Mouse (Mus musculus) left cerebral cortex, postnatal 25 days (tissue): ENCODE data around the gene Zfp800. TPM values are rescaled to one million over a fixed set of nuclear protein-coding genes. Genes with fewer than 3 reads are reported as not detected.

ENCODE experiments used
- DNase-seq, 2 experiments: peaks; one replicate each; pipeline ENCODE4 v3.0.0; 2022; ENCODE audit warnings: low spot score in 2 of 2, mixed read lengths in 1 of 2
- intact Hi-C: fragments of 180-260 bp; cut with DNase I; formaldehyde crosslinking; loops from one replicate; pipeline ENCODE4 v1.15.1; 2025
- total RNA-seq, 2 experiments: library from RNA; stranded (reverse); gene quantifications; 2 replicates each; pipeline ENCODE4 v1.2.3; 2021

Zfp800 gene
- total RNA-seq, 2 experiments from 2014 or later, result 21.0 to 22.6 TPM

GRCm38 (mm10) chr6:28399791-28400190 lies 2.0 kb upstream of the Zfp800 start:
- no peak for DNase-seq
- intact Hi-C loops, result no loop called here

GRCm38 (mm10) chr6:28398726-28399125 lies 921 bp upstream of the Zfp800 start:
- intact Hi-C loops, result no loop called here
- DNase-seq, result no peak

GRCm38 (mm10) chr6:28396853-28397457 lies 850 bp downstream of the Zfp800 start:
- intact Hi-C loops, result no loop called here
- peak; percentile 27 to 33 for DNase-seq

- intact Hi-C loops, result no loop called here
- no peak for DNase-seq
Observed at GRCm38 (mm10) chr6:28396051-28396852, 1.6 kb downstream of the Zfp800 start.

- intact Hi-C loops, result no loop called here
Observed at GRCm38 (mm10) chr6:28389038-28389437, 8.8 kb downstream of the Zfp800 start.

GRCm38 (mm10) chr6:28385169-28385568 lies 12.6 kb downstream of the Zfp800 start:
- DNase-seq, result no peak
- intact Hi-C loops, result no loop called here

More at GRCm38 (mm10) chr6:28389038-28389437, 8.8 kb downstream of the Zfp800 start:
- DNase-seq, result no peak

GRCm38 (mm10) chr6:28381983-28382382 lies 15.8 kb downstream of the Zfp800 start:
- intact Hi-C loops, result no loop called here

GRCm38 (mm10) chr6:28369966-28370683 lies 27.7 kb downstream of the Zfp800 start:
- intact Hi-C loops, result no loop called here
- no peak for DNase-seq

More at GRCm38 (mm10) chr6:28381983-28382382, 15.8 kb downstream of the Zfp800 start:
- DNase-seq, result peak in 1 of 2 experiments; percentile 35

GRCm38 (mm10) chr6:28367575-28367974 lies 30.2 kb downstream of the Zfp800 start:
- no peak for DNase-seq
- intact Hi-C loops, result no loop called here

GRCm38 (mm10) chr6:28351066-28351465 lies 46.7 kb downstream of the Zfp800 start:
- intact Hi-C loops, result no loop called here
- no peak for DNase-seq

- no peak for DNase-seq
- intact Hi-C loops, result no loop called here
Observed at GRCm38 (mm10) chr6:28345677-28346076, 52.1 kb downstream of the Zfp800 start.

GRCm38 (mm10) chr6:28345181-28345580 lies 52.6 kb downstream of the Zfp800 start:
- intact Hi-C loops, result no loop called here
- no peak for DNase-seq

GRCm38 (mm10) chr6:28342863-28343262 lies 54.9 kb downstream of the Zfp800 start:
- DNase-seq, result no peak
- intact Hi-C loops, result no loop called here

- DNase-seq, result no peak
- intact Hi-C loops, result no loop called here
Observed at GRCm38 (mm10) chr6:28341174-28341573, 56.6 kb downstream of the Zfp800 start.

- intact Hi-C loops, result no loop called here
- DNase-seq, result no peak
Observed at GRCm38 (mm10) chr6:28339410-28339809, 58.4 kb downstream of the Zfp800 start.

GRCm38 (mm10) chr6:28333696-28334095 lies 64.1 kb downstream of the Zfp800 start:
- intact Hi-C loops, result no loop called here
- DNase-seq, result no peak

GRCm38 (mm10) chr6:28332546-28332945 lies 65.3 kb downstream of the Zfp800 start:
- intact Hi-C loops, result no loop called here
- peak in 1 of 2 experiments; percentile 40 for DNase-seq

- no peak for DNase-seq
- intact Hi-C loops, result no loop called here
Observed at GRCm38 (mm10) chr6:28329815-28330214, 68.0 kb downstream of the Zfp800 start.

- DNase-seq, result no peak
- intact Hi-C loops, result no loop called here
Observed at GRCm38 (mm10) chr6:28329002-28329596, 68.7 kb downstream of the Zfp800 start.

GRCm38 (mm10) chr6:28326720-28327119 lies 71.1 kb downstream of the Zfp800 start:
- no peak for DNase-seq
- intact Hi-C loops, result no loop called here
